Mouse (Mus musculus) E14TG2a.4 (cell line): ENCODE results near the gene Arnt2.

Experiments
- CTCF ChIP-seq: conservative IDR thresholded peaks from 2 replicates; pipeline ENCODE4 v1.5.1; 2014; ENCODE audit warnings: low read length
- NANOG ChIP-seq: IDR thresholded peaks from 2 replicates; pipeline ENCODE4 v1.6.1; 2014; ENCODE audit warnings: borderline replicate concordance, low read length, mixed read lengths

DNA sequence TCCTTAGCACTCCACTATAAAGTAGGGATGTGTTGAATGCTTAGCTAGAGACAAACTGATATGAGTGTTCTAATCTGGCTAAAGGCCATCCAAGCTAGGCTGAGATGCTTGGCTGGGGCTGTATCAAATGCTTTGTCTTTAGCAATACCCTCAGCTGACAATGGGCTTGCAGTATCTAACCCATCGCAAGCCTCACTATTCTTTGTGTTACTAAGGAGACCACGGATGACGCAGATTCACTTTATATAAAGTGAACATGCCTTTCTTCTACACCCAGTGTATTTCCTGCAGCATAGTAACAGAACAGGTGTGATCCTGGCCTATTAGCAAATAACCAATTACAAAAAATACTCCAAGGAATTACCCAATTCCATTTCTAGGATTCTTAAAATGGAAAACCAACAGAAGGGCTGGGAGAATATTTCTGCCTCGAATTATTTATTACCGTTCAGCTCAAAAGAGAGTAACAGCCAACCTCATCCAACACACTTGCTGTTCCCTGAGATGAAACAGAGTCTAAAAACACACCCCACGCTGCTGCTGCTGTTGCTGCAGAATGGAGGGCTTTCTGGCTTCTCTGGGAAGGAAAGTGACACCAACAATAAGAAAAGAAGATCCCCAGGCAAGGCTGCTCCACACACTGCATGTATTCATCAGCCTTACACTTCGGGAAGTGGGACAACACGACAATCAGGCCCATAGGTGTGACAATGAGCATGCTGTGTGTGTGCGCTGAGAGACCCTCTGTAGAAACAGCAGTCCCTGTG lies 61.6 kb downstream of the Arnt2 start:
- TF ChIP-seq CTCF (no peak), NANOG (no peak)
